Mouse (Mus musculus) forebrain, postnatal 0 days (tissue): ENCODE results near the gene Lrrc74a. TPM values are rescaled to one million over a fixed set of nuclear protein-coding genes. Genes with fewer than 3 reads are reported as not detected.

Experiments used
- ATAC-seq: fragments of 200-750 bp; cut with Nextera tagmentation; 2 replicates; pipeline ENCODE4 v1.8.0; 2017; ENCODE audit warnings: mild to moderate bottlenecking, moderate library complexity
- DNase-seq: peaks from one replicate; pipeline ENCODE4 v3.0.0-alpha.2; 2015
- H3K27ac ChIP-seq: fragments of 300-500 bp; sonication (generic); 2 replicates; pipeline ENCODE4 v1.5.1; 2014; ENCODE audit warnings: low read depth, mild to moderate bottlenecking, antibody characterized with exemption, low read length, moderate library complexity, mixed read lengths
- H3K27me3 ChIP-seq: fragments of 300-500 bp; sonication (generic); 2 replicates; pipeline ENCODE4 v1.6.1; 2014; ENCODE audit warnings: mild to moderate bottlenecking, low read length, mixed read lengths; ENCODE audit not compliant: insufficient read depth
- H3K36me3 ChIP-seq: fragments of 300-500 bp; sonication (generic); 2 replicates; pipeline ENCODE4 v1.6.1; 2014; ENCODE audit warnings: mild to moderate bottlenecking, moderate library complexity; ENCODE audit not compliant: insufficient read depth
- H3K4me1 ChIP-seq: fragments of 300-500 bp; sonication (generic); 2 replicates; pipeline ENCODE4 v1.6.1; 2014; ENCODE audit warnings: antibody characterized with exemption; ENCODE audit not compliant: insufficient read depth
- H3K4me2 ChIP-seq: fragments of 300-500 bp; sonication (generic); 2 replicates; pipeline ENCODE4 v1.6.1; 2014; ENCODE audit warnings: low read depth, mild to moderate bottlenecking, moderate library complexity
- H3K4me3 ChIP-seq: fragments of 300-500 bp; sonication (generic); 2 replicates; pipeline ENCODE4 v1.5.1; 2014; ENCODE audit warnings: low read depth, low read length, mixed read lengths
- H3K9ac ChIP-seq: fragments of 300-500 bp; sonication (generic); 2 replicates; pipeline ENCODE4 v1.6.1; 2014; ENCODE audit warnings: mild to moderate bottlenecking
- H3K9me3 ChIP-seq: fragments of 300-500 bp; sonication (generic); 2 replicates; pipeline ENCODE4 v1.6.1; 2016; ENCODE audit warnings: low read length
- CTCF ChIP-seq: sonication (generic); IDR thresholded peaks from 2 replicates; pipeline ENCODE4 v1.5.1; 2016; ENCODE audit warnings: antibody characterized with exemption, control low read depth, low read depth
- WGBS: fragments of 180-500 bp; shearing (Covaris S2); extraction: QIAGEN DNeasy Blood & Tissue Kit; methylation state at CpG from one replicate; pipeline ENCODE4 v1.1.7; 2014; 5-methylcytosine and 5-hydroxymethylcytosine counted together
- polyA plus RNA-seq: library from polyadenylated mRNA; unstranded; fragments of >200 nt; fragmentation: Nextera tagmentation; extraction: Ambion mirVana; gene quantifications from 2 replicates; pipeline ENCODE4 v1.2.1, GENCODE M21; 2015
- total RNA-seq: library from RNA; depleted of rRNA; stranded (reverse); fragments of >200 nt; gene quantifications from 2 replicates; pipeline ENCODE4 v1.2.3, GENCODE M21; 2014

Gene Lrrc74a
- total and polyA plus RNA-seq, 2 experiments from 2014 or later = not detected

DNA sequence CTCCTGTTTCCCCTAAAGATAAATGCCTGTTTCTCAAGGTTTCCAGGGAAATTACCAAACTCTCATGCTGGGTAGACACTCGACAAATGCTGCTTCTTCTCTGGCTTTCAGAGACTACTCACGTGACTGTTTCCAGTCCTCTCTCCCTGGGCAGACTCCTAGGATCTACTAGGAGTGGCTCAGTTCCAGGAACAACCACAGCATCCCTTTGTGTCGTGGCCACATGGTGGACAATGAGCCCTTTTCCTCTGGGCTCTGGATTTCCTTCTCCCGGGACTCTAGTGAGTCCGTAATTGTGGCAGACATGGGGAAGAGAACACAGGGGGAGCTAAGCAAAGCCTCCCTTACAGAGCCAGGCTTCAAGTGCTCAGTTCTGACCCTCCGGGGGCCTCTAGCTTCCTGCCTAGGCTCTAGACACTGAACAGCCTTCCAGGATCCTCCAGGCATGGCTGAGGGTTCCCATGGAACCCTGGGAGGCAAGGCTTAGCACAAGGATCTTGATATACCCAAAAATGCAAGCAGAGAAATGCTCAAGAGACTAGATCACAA is 47.6 kb downstream of the Lrrc74a start:
- Histone ChIP-seq H3K9ac (no peak overlapping the region), H3K9me3 (no peaks in the 10 kb centered on the region), H3K4me1 (peaks cover 8% of the 10 kb centered on the region; the same call in 1 of the 2 replicates), H3K4me3 (no peak overlapping the region), H3K36me3 (no peaks in the 10 kb centered on the region), H3K27ac (no peak overlapping the region), H3K4me2 (no peak overlapping the region), H3K27me3 (no peaks in the 10 kb centered on the region)
- peak; percentile 71 for ATAC-seq
- TF ChIP-seq CTCF = peak; percentile 17; the same call in 1 of the 2 replicates
- DNase-seq = peak; percentile 36
- 29% methylated on average over 6 of the region's 6 CpGs for WGBS

DNA sequence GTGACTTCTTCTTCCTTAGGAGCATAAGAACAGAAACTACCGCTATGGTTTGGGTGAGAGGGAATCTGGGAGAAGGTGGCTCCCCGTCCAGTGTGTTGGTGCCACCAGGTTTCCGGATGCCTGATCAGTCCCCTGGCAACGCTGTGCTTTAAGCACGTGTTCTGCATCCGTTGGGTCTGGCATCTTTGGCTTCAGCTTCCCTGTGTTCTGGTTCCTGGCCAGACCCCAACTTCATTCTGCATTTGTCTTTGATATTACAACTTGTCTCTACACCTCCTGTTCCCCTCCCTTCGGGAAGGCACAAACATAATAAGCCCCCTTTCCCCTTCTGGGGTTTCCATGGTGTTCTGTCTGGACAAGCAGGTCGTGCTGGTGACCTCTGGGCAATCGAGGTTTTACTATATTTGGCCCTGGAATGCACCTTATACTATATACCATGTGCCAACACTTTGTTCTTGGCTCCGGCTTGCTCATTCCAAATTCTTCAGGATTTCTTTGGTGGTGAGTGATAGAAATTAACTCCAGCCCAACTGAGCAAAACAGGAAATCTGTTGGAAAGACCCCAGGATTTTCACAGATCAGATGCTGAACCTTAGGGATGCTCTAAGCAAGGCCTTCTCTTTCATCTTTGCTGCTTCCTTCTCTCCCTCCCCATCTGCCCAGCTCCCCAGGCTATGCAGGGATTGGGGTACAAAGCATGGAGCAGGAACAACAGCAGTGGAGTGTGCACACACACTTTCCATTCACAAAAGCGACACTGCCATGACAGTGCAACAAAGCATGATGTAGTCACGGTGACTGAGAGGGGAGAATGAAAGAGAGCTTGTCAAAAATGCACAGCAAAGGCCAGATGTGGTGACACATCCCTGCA is 52.2 kb downstream of the Lrrc74a start:
- no peaks in the 10 kb centered on the region for H3K36me3 ChIP-seq
- WGBS = 18% methylated on average over 12 of the region's 12 CpGs
- peaks cover 10% of the 10 kb centered on the region; the same call in 1 of the 2 replicates for H3K4me1 ChIP-seq
- H3K27ac ChIP-seq = peak overlapping the region; percentile 57
- ATAC-seq (peak; percentile 59), DNase-seq (peak; percentile 75)
- no peak overlapping the region for H3K9ac ChIP-seq
- no peak for TF ChIP-seq CTCF
- H3K27me3 ChIP-seq = no peaks in the 10 kb centered on the region
- no peak overlapping the region for H3K4me2 ChIP-seq
- H3K9me3 ChIP-seq = no peaks in the 10 kb centered on the region
- no peak overlapping the region for H3K4me3 ChIP-seq

DNA sequence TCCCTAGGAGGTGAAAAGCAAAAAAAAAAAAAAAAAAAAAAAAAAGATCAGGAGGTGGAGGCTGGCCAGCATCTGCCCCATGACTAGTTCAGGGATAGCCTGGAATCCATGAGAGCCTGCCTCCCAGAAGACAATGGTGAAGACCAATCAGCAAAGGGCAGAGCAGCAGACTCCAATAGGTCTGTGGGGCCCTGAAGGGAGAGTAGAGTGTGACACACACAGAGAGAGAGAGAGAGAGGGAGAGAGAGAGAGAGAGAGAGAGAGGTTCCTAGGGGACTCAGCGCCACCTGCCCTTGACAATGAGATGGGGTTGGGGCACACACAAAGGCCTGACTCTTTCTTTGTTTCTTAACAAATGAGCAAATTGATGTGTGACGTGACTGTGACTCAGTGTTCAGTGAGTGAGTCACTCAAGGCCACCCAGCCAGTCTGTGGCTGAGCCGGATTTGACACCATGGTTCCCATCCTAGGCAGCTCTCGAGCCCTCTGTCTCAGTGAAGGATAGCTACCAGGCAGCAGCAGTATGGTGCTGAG is 52.9 kb downstream of the Lrrc74a start:
- H3K27me3 ChIP-seq = no peaks in the 10 kb centered on the region
- ATAC-seq = peak; percentile 26
- H3K27ac ChIP-seq = peak overlapping the region; percentile 57
- no peak for TF ChIP-seq CTCF
- H3K9me3 ChIP-seq = no peaks in the 10 kb centered on the region
- H3K36me3 ChIP-seq = no peaks in the 10 kb centered on the region
- 21% methylated on average over 4 of the region's 4 CpGs for WGBS
- no peak for DNase-seq
- peaks cover 10% of the 10 kb centered on the region; the same call in 1 of the 2 replicates for H3K4me1 ChIP-seq
- no peak overlapping the region for H3K4me3 ChIP-seq
- no peak overlapping the region for H3K4me2 ChIP-seq
- H3K9ac ChIP-seq = no peak overlapping the region

DNA sequence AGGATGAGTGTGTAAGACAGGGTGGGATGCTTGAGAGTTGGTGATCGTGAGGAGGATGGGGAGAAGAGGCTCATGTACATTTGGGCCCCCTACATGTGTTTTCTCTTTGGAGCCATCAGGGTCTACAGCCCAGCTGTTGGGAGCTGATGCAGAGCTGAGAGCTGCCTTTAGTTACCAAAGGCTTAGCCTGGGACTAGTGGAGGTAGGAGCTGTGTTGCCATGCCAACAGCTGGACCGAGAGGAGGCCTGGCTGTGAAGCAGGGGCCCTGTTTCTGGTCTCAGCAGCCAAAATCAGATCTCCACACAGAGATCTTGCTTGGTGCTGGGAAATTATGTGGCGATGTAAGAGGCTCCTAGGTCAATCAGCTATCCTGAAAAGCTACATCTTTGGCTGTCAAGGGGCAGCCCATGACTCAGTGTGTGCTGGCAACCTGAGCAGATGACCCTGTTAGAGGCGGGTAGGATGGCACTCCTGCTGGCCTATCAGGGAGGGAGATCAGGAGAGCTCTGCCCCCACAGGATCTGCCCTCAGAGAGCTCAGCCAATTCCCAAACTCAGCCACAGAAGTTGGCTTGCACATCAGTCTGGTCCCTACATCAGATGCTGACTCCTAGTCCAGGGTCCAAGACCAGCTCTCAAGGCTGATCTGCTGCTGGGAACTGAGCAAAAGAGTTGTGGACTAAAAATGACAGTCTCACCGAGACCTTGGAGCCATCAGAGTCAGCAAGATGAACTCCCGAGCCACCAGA is 56.1 kb downstream of the Lrrc74a start:
- no peaks in the 10 kb centered on the region for H3K36me3 ChIP-seq
- no peak for ATAC-seq

DNA sequence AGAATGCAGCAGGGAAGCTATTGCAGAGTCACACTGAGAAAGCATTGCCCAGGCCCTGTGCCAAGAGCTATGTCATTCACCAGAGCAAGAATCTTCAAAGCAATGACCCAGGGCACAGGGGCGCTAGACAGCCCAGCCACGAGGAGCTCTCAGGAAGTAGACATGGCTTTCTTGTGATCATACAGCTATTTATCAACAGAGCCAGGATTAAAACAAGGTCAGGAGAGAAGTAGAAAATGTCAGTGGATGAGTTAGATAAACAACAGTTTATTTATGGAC is 56.6 kb downstream of the Lrrc74a start:
- H3K4me3 ChIP-seq = no peak overlapping the region
- H3K27me3 ChIP-seq = no peaks in the 10 kb centered on the region
- ATAC-seq (no peak), DNase-seq (no peak)
- no peak overlapping the region for H3K9ac ChIP-seq
- H3K27ac ChIP-seq = no peak overlapping the region
- no peak overlapping the region for H3K4me2 ChIP-seq
- H3K36me3 ChIP-seq = no peaks in the 10 kb centered on the region
- H3K9me3 ChIP-seq = no peaks in the 10 kb centered on the region
- WGBS = 4% methylated on average over 2 of the region's 2 CpGs
- H3K4me1 ChIP-seq = peaks cover 10% of the 10 kb centered on the region; the same call in 1 of the 2 replicates
- no peak for TF ChIP-seq CTCF

More for the DNA sequence above, 56.1 kb downstream of the Lrrc74a start:
- no peak overlapping the region for H3K9ac ChIP-seq
- no peak for DNase-seq
- 29% methylated on average over 6 of the region's 6 CpGs for WGBS
- H3K9me3 ChIP-seq = no peaks in the 10 kb centered on the region
- no peak overlapping the region for H3K27ac ChIP-seq
- no peak overlapping the region for H3K4me2 ChIP-seq
- no peaks in the 10 kb centered on the region for H3K27me3 ChIP-seq
- no peak for TF ChIP-seq CTCF
- no peak overlapping the region for H3K4me3 ChIP-seq
- H3K4me1 ChIP-seq = peaks cover 10% of the 10 kb centered on the region; the same call in 1 of the 2 replicates

DNA sequence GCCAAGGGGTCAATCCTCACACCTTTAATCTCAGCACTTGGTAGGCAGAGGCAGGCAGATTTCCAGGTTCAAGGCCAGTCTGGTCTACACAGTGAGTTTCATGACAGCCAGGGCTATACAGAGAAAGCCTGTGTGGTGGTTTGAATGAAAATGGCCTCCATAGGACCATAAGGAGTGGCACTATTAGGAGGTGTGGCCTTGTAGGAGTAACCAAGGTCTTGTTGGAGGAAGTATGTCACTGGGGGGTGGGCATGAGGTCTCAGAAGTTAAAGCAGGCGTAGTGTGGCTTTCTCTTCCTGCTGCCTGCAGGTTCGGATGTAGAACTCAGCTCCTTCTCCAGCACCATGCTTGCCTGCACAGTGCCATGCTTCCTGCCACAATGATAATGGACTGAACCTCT is 57.8 kb downstream of the Lrrc74a start:
- no peak overlapping the region for H3K4me3 ChIP-seq
- no peaks in the 10 kb centered on the region for H3K27me3 ChIP-seq
- no peak overlapping the region for H3K27ac ChIP-seq
- no peak for DNase-seq
- TF ChIP-seq CTCF = no peak
- no peaks in the 10 kb centered on the region for H3K9me3 ChIP-seq
- no peak overlapping the region for H3K9ac ChIP-seq
- no peak overlapping the region for H3K4me2 ChIP-seq
- 90% methylated on average over 2 of the region's 2 CpGs for WGBS
- ATAC-seq = no peak
- no peaks in the 10 kb centered on the region for H3K4me1 ChIP-seq
- no peaks in the 10 kb centered on the region for H3K36me3 ChIP-seq
